In the genomic region with DNA sequence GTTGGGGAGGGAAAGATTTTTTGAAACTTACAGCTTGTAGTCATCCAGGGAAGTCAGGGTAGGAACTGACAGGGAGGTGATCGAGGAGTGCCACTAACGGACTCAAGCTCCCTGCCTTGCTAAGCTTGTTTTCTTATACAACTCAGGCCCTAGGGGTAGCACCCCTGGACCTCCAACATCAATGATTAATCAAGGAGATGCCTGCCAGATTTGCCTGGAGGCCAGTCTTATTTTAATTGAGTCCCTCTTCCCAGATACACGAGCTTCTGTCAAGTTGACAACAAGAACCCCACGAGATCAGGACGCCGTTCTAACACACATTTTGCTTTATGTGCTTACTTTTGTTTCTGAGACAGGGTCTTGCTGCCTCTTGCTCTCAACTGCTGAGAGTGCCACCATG, we compare ENCODE assay signal across 28 mouse cellular contexts.
DNase-seq lines count a peak whose midpoint lies in the region; ATAC-seq and TF ChIP-seq lines count a peak whose summit lies in the region.
"Had no signal": no experiment of that assay in that cellular context is flagged by ENCODE, and none has a peak within 500 bp of the region (broad histone marks: within the 10 kb centered on the region; RNA-seq: fewer than 3 reads in every experiment).

No protein-coding gene starts in this region.

- no peak for TF ChIP-seq CTCF in liver, adult 2 months (IDR thresholded peaks at IDR 0.05; ENCODE audit: low read depth, low read length)

- H3K36me3 ChIP-seq in heart, embryonic 15.5 days, result no peaks in the 10 kb centered on the region
- H3K36me3 ChIP-seq in liver, adult 2 months (ENCODE audit: control insufficient read depth, insufficient read depth, low read length), result no peaks in the 10 kb centered on the region
- H3K36me3 ChIP-seq: heart, embryonic 13.5 days; hindbrain, embryonic 12.5 days; intestine, embryonic 15.5 days; limb, embryonic 12.5 days; liver, embryonic 13.5 days; midbrain, embryonic 13.5 days had no signal

- H3K4me3 ChIP-seq in heart, embryonic 15.5 days, result no peak overlapping the region
- H3K4me3 ChIP-seq in liver, adult 2 months (ENCODE audit: insufficient read depth, low read depth, low read length), result no peak overlapping the region
- H3K4me3 ChIP-seq: erythroblast, embryonic 14.5 days; forebrain, embryonic 13.5 days; heart, embryonic 13.5 days; hindbrain, embryonic 12.5 days; intestine, embryonic 15.5 days; limb, embryonic 12.5 days; liver, embryonic 13.5 days; midbrain, embryonic 13.5 days had no signal

- WGBS in heart, embryonic 15.5 days, result 77% methylated on average over 6 of the region's 6 CpGs
- WGBS in liver, adult 2 months, result 51% methylated on average over 6 of the region's 6 CpGs

- no peaks in the 10 kb centered on the region for H3K9me3 ChIP-seq in heart, embryonic 15.5 days (replicated peaks)
- H3K9me3 ChIP-seq: forebrain, embryonic 13.5 days; heart, embryonic 13.5 days; hindbrain, embryonic 12.5 days; intestine, embryonic 15.5 days; limb, embryonic 12.5 days; liver, embryonic 13.5 days; midbrain, embryonic 13.5 days had no signal

- ATAC-seq in heart, embryonic 15.5 days (replicated peaks; ENCODE audit: insufficient number of reproducible peaks, insufficient read depth, low FRiP score, low read depth), result no peak
- ATAC-seq: activated CD4-positive, CD25-positive, alpha-beta regulatory T cell, adult 4 months; forebrain, embryonic 13.5 days; hindbrain, postnatal 0 days; intestine, embryonic 15.5 days; midbrain, embryonic 13.5 days had no signal

- H3K9ac ChIP-seq in heart, embryonic 15.5 days, result no peak overlapping the region
- no peak overlapping the region for H3K9ac ChIP-seq in liver, adult 2 months (ENCODE audit: low read depth, low read length)
- H3K9ac ChIP-seq: forebrain, embryonic 13.5 days; heart, embryonic 13.5 days; hindbrain, embryonic 12.5 days; intestine, embryonic 15.5 days; limb, embryonic 12.5 days; liver, embryonic 13.5 days; midbrain, embryonic 13.5 days had no signal

- no peaks in the 10 kb centered on the region for H3K79me2 ChIP-seq in liver, adult 2 months (ENCODE audit: control insufficient read depth, insufficient read depth, low read length)

- DNase-seq in heart, postnatal 36 days, result no peak
- peak; percentile 36 for DNase-seq in liver, adult 2 months (ENCODE audit: extremely low read depth, low read depth, low spot score)
- DNase-seq in liver, result no peak
- DNase-seq in kidney, postnatal 14 days, result peak; percentile 38
- no peak for DNase-seq in spleen, postnatal 14 days (ENCODE audit: low spot score in 2 of 2)
- DNase-seq: adrenal gland, adult 2 months; adrenal gland, postnatal 36 days; B cell, adult 2 months; cerebellum, adult 2 months; cerebellum, postnatal 14 days; gastrocnemius, postnatal 25 days; heart, adult 18-20 months; heart, postnatal 14 days; layer of hippocampus, adult 9-11 months; liver, embryonic 13.5 days; lung, adult 2 months; lung, postnatal 10 days had no signal

- no peak for TF ChIP-seq POLR2A in liver, adult 2 months (IDR thresholded peaks at IDR 0.05; ENCODE audit: extremely low read depth, insufficient read depth, low read length)

- no peak overlapping the region for H3K4me2 ChIP-seq in heart, embryonic 15.5 days
- H3K4me2 ChIP-seq: forebrain, embryonic 13.5 days; heart, embryonic 13.5 days; hindbrain, embryonic 12.5 days; intestine, embryonic 15.5 days; limb, embryonic 12.5 days; liver, embryonic 13.5 days; midbrain, embryonic 13.5 days had no signal

- no peaks in the 10 kb centered on the region for H3K27me3 ChIP-seq in heart, embryonic 15.5 days
- no peaks in the 10 kb centered on the region for H3K27me3 ChIP-seq in liver, adult 2 months (ENCODE audit: control insufficient read depth, insufficient read depth, low read length)
- H3K27me3 ChIP-seq: forebrain, embryonic 13.5 days; heart, embryonic 13.5 days; hindbrain, embryonic 12.5 days; intestine, embryonic 15.5 days; limb, embryonic 12.5 days; liver, embryonic 13.5 days; midbrain, embryonic 13.5 days had no signal

- H3K27ac ChIP-seq in heart, embryonic 15.5 days, result 0 out of 2 replicates have a peak overlapping the region, but pooled peaks have one; percentile 5
- no peak overlapping the region for H3K27ac ChIP-seq in liver, adult 2 months (replicated peaks; ENCODE audit: insufficient read depth, low read depth, low read length)
- H3K27ac ChIP-seq: forebrain, embryonic 13.5 days; hindbrain, embryonic 12.5 days; hindbrain, postnatal 0 days; intestine, embryonic 15.5 days; limb, embryonic 12.5 days; liver, embryonic 13.5 days; macrophage; midbrain, embryonic 13.5 days had no signal

- peaks cover 46% of the 10 kb centered on the region for H3K4me1 ChIP-seq in heart, embryonic 15.5 days (replicated peaks)
- H3K4me1 ChIP-seq in liver, adult 2 months (ENCODE audit: control insufficient read depth, insufficient read depth, low read length), result peaks cover 12% of the 10 kb centered on the region
- H3K4me1 ChIP-seq: intestine, embryonic 15.5 days; liver, embryonic 13.5 days had no signal

- intact Hi-C loops in heart, postnatal 36 days (cut with DNase I), result no loop called here

Comparison
In these comparisons a context has a peak if more than half of its experiments do, and no peak if none do; other contexts are left out.
1. DNase-seq: peak in liver, adult 2 months (single experiment) and kidney, postnatal 14 days (single experiment); none in heart, postnatal 36 days (0 of 2), liver (single experiment) and spleen, postnatal 14 days (0 of 2).